In the genomic region with DNA sequence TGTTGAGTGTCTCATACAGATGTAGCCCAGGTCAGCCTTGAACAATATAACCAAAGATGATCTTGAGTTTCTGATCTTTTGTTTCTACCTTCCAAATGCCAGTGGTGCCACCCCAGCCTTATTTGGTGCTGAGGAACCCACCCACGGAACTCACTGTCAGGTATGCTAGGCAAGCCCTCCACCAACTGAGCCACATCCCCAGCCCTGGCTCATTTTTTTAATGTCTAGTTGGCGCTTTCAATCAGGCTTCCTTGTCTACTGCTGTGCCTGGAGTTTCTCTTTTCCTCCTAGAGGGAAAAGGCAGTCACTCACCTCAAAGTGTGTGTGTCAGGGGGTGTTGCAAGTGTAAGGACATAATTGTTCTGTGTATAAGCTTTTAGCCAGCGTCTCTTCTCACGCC, we compare ENCODE assay signal across 20 mouse cellular contexts. TPM values are rescaled to one million over a fixed set of nuclear protein-coding genes. Genes with fewer than 3 reads are reported as not detected.
DNase-seq lines count a peak whose midpoint lies in the region; ATAC-seq and TF ChIP-seq lines count a peak whose summit lies in the region.
"Had no signal": no experiment of that assay in that cellular context is flagged by ENCODE, and none has a peak within 500 bp of the region (broad histone marks: within the 10 kb centered on the region; RNA-seq: fewer than 3 reads in every experiment).

No protein-coding gene starts in this region.

- peak overlapping the region; percentile 93 for H3K4me2 ChIP-seq in liver, embryonic 14.5 days (ENCODE audit: low read depth)
- no peak overlapping the region; the same call in 1 of the 2 replicates for H3K4me2 ChIP-seq in stomach, postnatal 0 days (replicated peaks; ENCODE audit: low read depth)
- H3K4me2 ChIP-seq: lung, embryonic 14.5 days had no signal

- H3K36me3 ChIP-seq in liver, adult 2 months (ENCODE audit: control insufficient read depth, insufficient read depth, low read length), result peaks cover 18% of the 10 kb centered on the region
- peaks cover 8% of the 10 kb centered on the region for H3K36me3 ChIP-seq in liver, embryonic 14.5 days (replicated peaks; ENCODE audit: control insufficient read depth, insufficient read depth, low read depth)
- peaks cover 7% of the 10 kb centered on the region; the same call in 1 of the 2 replicates for H3K36me3 ChIP-seq in stomach, postnatal 0 days (ENCODE audit: control insufficient read depth, insufficient read depth, low read length)

- H3K27ac ChIP-seq in liver, adult 2 months (replicated peaks; ENCODE audit: insufficient read depth, low read depth, low read length), result peak overlapping the region; percentile 56
- peak overlapping the region; percentile 69 for H3K27ac ChIP-seq in bone marrow macrophage, adult 2 months (ENCODE audit: insufficient read depth, low read depth, low read length)
- no peak overlapping the region for H3K27ac ChIP-seq in liver, embryonic 14.5 days
- peak overlapping the region; percentile 73 for H3K27ac ChIP-seq in stomach, postnatal 0 days (replicated peaks)
- H3K27ac ChIP-seq: heart, adult 2 months; hindbrain, embryonic 10.5 days; limb, embryonic 10.5 days had no signal

- peaks cover 16% of the 10 kb centered on the region for H3K79me2 ChIP-seq in liver, adult 2 months (ENCODE audit: control insufficient read depth, insufficient read depth, low read length)

- peak overlapping the region; percentile 68 for H3K9ac ChIP-seq in liver, adult 2 months (ENCODE audit: low read depth, low read length)
- no peak overlapping the region for H3K9ac ChIP-seq in liver, embryonic 14.5 days (replicated peaks)
- H3K9ac ChIP-seq in stomach, postnatal 0 days (ENCODE audit: low read length), result 0 out of 2 replicates have a peak overlapping the region, but pooled peaks have one; percentile 27
- H3K9ac ChIP-seq: lung, embryonic 14.5 days had no signal

- 35% methylated on average over 4 of the region's 4 CpGs for WGBS in liver, adult 2 months
- WGBS in liver, embryonic 14.5 days (ENCODE audit: insufficient replicate concordance), result 83% methylated on average over 4 of the region's 4 CpGs
- 97% methylated on average over 4 of the region's 4 CpGs for WGBS in stomach, postnatal 0 days

- DNase-seq in liver, adult 2 months (ENCODE audit: extremely low read depth, low read depth, low spot score), result no peak
- no peak for DNase-seq in liver
- no peak for DNase-seq in liver, embryonic 14.5 days (ENCODE audit: low read depth in 3 of 3, low spot score in 3 of 3)
- no peak for DNase-seq in stomach, postnatal 0 days (ENCODE audit: low spot score)
- DNase-seq in gastrocnemius, postnatal 10 days, result no peak
- DNase-seq in thymus, postnatal 25 days, result no peak
- DNase-seq: B cell, adult 2 months; cerebellum, adult 11 months; cerebellum, postnatal 14 days; gastrocnemius, postnatal 14 days; heart, adult 2 months; kidney, postnatal 4 days; lung, embryonic 14.5 days; lung, postnatal 4 days; spleen, adult 18-20 months; thymus, postnatal 36 days had no signal

- no peak for TF ChIP-seq EP300 in liver, embryonic 14.5 days (IDR thresholded peaks at IDR 0.05; ENCODE audit: low read depth)
- no peak for TF ChIP-seq EP300 in stomach, postnatal 0 days (optimal IDR thresholded peaks at IDR 0.05)

- H3K4me1 ChIP-seq in liver, adult 2 months (ENCODE audit: control insufficient read depth, insufficient read depth, low read length), result peaks cover 8% of the 10 kb centered on the region
- H3K4me1 ChIP-seq in bone marrow macrophage, adult 2 months (ENCODE audit: control insufficient read depth, insufficient read depth, low read length), result peaks cover 38% of the 10 kb centered on the region
- H3K4me1 ChIP-seq in liver, embryonic 14.5 days (replicated peaks; ENCODE audit: control insufficient read depth in 2 of 2, insufficient read depth in 2 of 2, low read length in 1 of 2), result peaks cover 6 to 19% of the 10 kb centered on the region in 2 experiments
- no peaks in the 10 kb centered on the region for H3K4me1 ChIP-seq in stomach, postnatal 0 days (replicated peaks; ENCODE audit: control insufficient read depth, insufficient read depth)

- no peaks in the 10 kb centered on the region for H3K27me3 ChIP-seq in liver, adult 2 months (ENCODE audit: control insufficient read depth, insufficient read depth, low read length)
- H3K27me3 ChIP-seq in liver, embryonic 14.5 days (ENCODE audit: control insufficient read depth, insufficient read depth, low read length), result no peaks in the 10 kb centered on the region
- H3K27me3 ChIP-seq in stomach, postnatal 0 days (ENCODE audit: control insufficient read depth, insufficient read depth, low read length), result no peaks in the 10 kb centered on the region

- peak overlapping the region; percentile 90 for H3K4me3 ChIP-seq in liver, adult 2 months (ENCODE audit: insufficient read depth, low read depth, low read length)
- no peak overlapping the region for H3K4me3 ChIP-seq in bone marrow macrophage, adult 2 months (ENCODE audit: insufficient read depth, low read length)
- no peak overlapping the region; a peak in 1 of 4 replicates for H3K4me3 ChIP-seq in liver, embryonic 14.5 days (ENCODE audit: insufficient read depth in 1 of 2, low read depth in 2 of 2, low read length in 2 of 2)
- H3K4me3 ChIP-seq in stomach, postnatal 0 days (ENCODE audit: low read depth, low read length), result no peak overlapping the region
- H3K4me3 ChIP-seq: heart, adult 2 months; hindbrain, embryonic 10.5 days; limb, embryonic 10.5 days had no signal

- TF ChIP-seq CTCF in liver, adult 2 months (IDR thresholded peaks at IDR 0.05; ENCODE audit: low read depth, low read length), result no peak
- TF ChIP-seq CTCF in bone marrow macrophage, adult 2 months (IDR thresholded peaks at IDR 0.05; ENCODE audit: low read depth, low read length), result no peak
- TF ChIP-seq CTCF in liver, embryonic 14.5 days (IDR thresholded peaks at IDR 0.05; ENCODE audit: low read depth), result no peak
- TF ChIP-seq CTCF in stomach, postnatal 0 days (IDR thresholded peaks at IDR 0.05; ENCODE audit: low read depth), result no peak

- 0 out of 2 replicates have a peak, but pooled peaks have one; percentile 18 for TF ChIP-seq POLR2A in liver, adult 2 months (IDR thresholded peaks at IDR 0.05; ENCODE audit: extremely low read depth, insufficient read depth, low read length)
- TF ChIP-seq POLR2A in bone marrow macrophage, adult 2 months (IDR thresholded peaks at IDR 0.05; ENCODE audit: borderline replicate concordance, low read depth, low read length), result no peak

- no peaks in the 10 kb centered on the region for H3K9me3 ChIP-seq in liver, embryonic 14.5 days (ENCODE audit: control insufficient read depth, low read length)
- no peaks in the 10 kb centered on the region for H3K9me3 ChIP-seq in stomach, postnatal 0 days (ENCODE audit: control insufficient read depth, low read length)

- no peak for ATAC-seq in liver, embryonic 14.5 days (ENCODE audit: insufficient read depth)
- ATAC-seq in stomach, postnatal 0 days (ENCODE audit: low FRiP score, low TSS enrichment), result no peak
- ATAC-seq: midbrain, embryonic 16.5 days had no signal

RNA-seq across cellular contexts. Expression of gene Sephs2, which starts 2.8 kb away (rescaled TPM):
- total RNA-seq in liver, adult 2 months (2014; rRNA removed), result 939 and 948 TPM in 2 replicates
- polyA plus RNA-seq in liver, adult 2 months (2012; rRNA removed), result 388 and 524 TPM in 2 replicates
- polyA plus RNA-seq in bone marrow macrophage, adult 2 months (2012; ENCODE audit: insufficient read depth, insufficient read length, missing spikeins), result 72.2 and 77.0 TPM in 2 replicates
- 35.0 and 44.9 TPM in 2 replicates for polyA plus RNA-seq in liver, embryonic 14.5 days (2012; rRNA removed)
- 143 and 155 TPM in 2 replicates for polyA plus RNA-seq in liver, embryonic 14.5 days (2014; fragmentation: Nextera tagmentation; extraction: Ambion mirVana)
- polyA plus RNA-seq in stomach, postnatal 0 days (2015; fragmentation: Nextera tagmentation; extraction: Ambion mirVana), result 113 and 115 TPM in 2 replicates
- total RNA-seq in gastrocnemius, postnatal 10 days (2021), result 10 to 100 TPM; 19.5 to 20.5 TPM

RNA-seq across cellular contexts. Expression of gene Dctpp1, which starts 10.6 kb away (rescaled TPM):
- total RNA-seq in liver, adult 2 months (2014; rRNA removed), result 61.5 and 70.2 TPM in 2 replicates
- 70.7 and 73.4 TPM in 2 replicates for polyA plus RNA-seq in liver, adult 2 months (2012; rRNA removed)
- 25.6 and 27.3 TPM in 2 replicates for polyA plus RNA-seq in bone marrow macrophage, adult 2 months (2012; ENCODE audit: insufficient read depth, insufficient read length, missing spikeins)
- polyA plus RNA-seq in liver, embryonic 14.5 days (2012; rRNA removed), result 62.2 and 82.9 TPM in 2 replicates
- 104 and 117 TPM in 2 replicates for polyA plus RNA-seq in liver, embryonic 14.5 days (2014; fragmentation: Nextera tagmentation; extraction: Ambion mirVana)
- polyA plus RNA-seq in stomach, postnatal 0 days (2015; fragmentation: Nextera tagmentation; extraction: Ambion mirVana), result 79.8 and 84.5 TPM in 2 replicates
- total RNA-seq in gastrocnemius, postnatal 10 days (2021), result 10 to 100 TPM; 33.9 to 38.6 TPM

RNA-seq across cellular contexts. Expression of gene Itgal, which starts 25.0 kb away (rescaled TPM):
- total RNA-seq in liver, adult 2 months (2014; rRNA removed), result 4.3 and 5.2 TPM in 2 replicates
- polyA plus RNA-seq in liver, adult 2 months (2012; rRNA removed), result 3.9 and 6.8 TPM in 2 replicates
- polyA plus RNA-seq in bone marrow macrophage, adult 2 months (2012; ENCODE audit: insufficient read depth, insufficient read length, missing spikeins), result 42.3 and 49.7 TPM in 2 replicates
- 6.4 and 6.7 TPM in 2 replicates for polyA plus RNA-seq in liver, embryonic 14.5 days (2012; rRNA removed)
- 4.0 and 4.8 TPM in 2 replicates for polyA plus RNA-seq in liver, embryonic 14.5 days (2014; fragmentation: Nextera tagmentation; extraction: Ambion mirVana)
- polyA plus RNA-seq in stomach, postnatal 0 days (2015; fragmentation: Nextera tagmentation; extraction: Ambion mirVana), result 0.80 and 1.1 TPM in 2 replicates
- total RNA-seq in gastrocnemius, postnatal 10 days (2021), result 1 to 10 TPM in 1 of 2 experiments, under 1 TPM in 1; 0.75 to 1.5 TPM

RNA-seq across cellular contexts. Expression of gene Zfp771, which starts 27.0 kb away (rescaled TPM):
- 19.6 and 30.1 TPM in 2 replicates for total RNA-seq in liver, adult 2 months (2014; rRNA removed)
- polyA plus RNA-seq in liver, adult 2 months (2012; rRNA removed), result 52.8 and 57.7 TPM in 2 replicates
- polyA plus RNA-seq in bone marrow macrophage, adult 2 months (2012; ENCODE audit: insufficient read depth, insufficient read length, missing spikeins), result 10.9 and 12.4 TPM in 2 replicates
- polyA plus RNA-seq in liver, embryonic 14.5 days (2012; rRNA removed), result 19.6 and 21.6 TPM in 2 replicates
- polyA plus RNA-seq in liver, embryonic 14.5 days (2014; fragmentation: Nextera tagmentation; extraction: Ambion mirVana), result 11.0 TPM in 2 replicates
- polyA plus RNA-seq in stomach, postnatal 0 days (2015; fragmentation: Nextera tagmentation; extraction: Ambion mirVana), result 27.3 and 29.6 TPM in 2 replicates
- total RNA-seq in gastrocnemius, postnatal 10 days (2021), result 10 to 100 TPM; 18.6 to 20.9 TPM

RNA-seq across cellular contexts. Expression of gene Sept1, which starts 38.2 kb away (rescaled TPM):
- total RNA-seq in liver, adult 2 months (2014; rRNA removed), result 1.4 and 1.5 TPM in 2 replicates
- polyA plus RNA-seq in liver, adult 2 months (2012; rRNA removed), result 3.5 and 4.0 TPM in 2 replicates
- 2.9 and 5.8 TPM in 2 replicates for polyA plus RNA-seq in bone marrow macrophage, adult 2 months (2012; ENCODE audit: insufficient read depth, insufficient read length, missing spikeins)
- 10.3 and 16.1 TPM in 2 replicates for polyA plus RNA-seq in liver, embryonic 14.5 days (2012; rRNA removed)
- 7.0 TPM in 2 replicates for polyA plus RNA-seq in liver, embryonic 14.5 days (2014; fragmentation: Nextera tagmentation; extraction: Ambion mirVana)
- polyA plus RNA-seq in stomach, postnatal 0 days (2015; fragmentation: Nextera tagmentation; extraction: Ambion mirVana), result 7.0 and 7.9 TPM in 2 replicates
- total RNA-seq in gastrocnemius, postnatal 10 days (2021), result 1 to 10 TPM; 6.9 to 7.5 TPM
